Mouse (Mus musculus): ENCODE results near the gene Triml1.

GRCm38 (mm10) chr8:43168083-43168482 is 26.8 kb upstream of the Triml1 start:
- no peak for TF ChIP-seq CTCF (IDR thresholded peaks at IDR 0.05; ENCODE audit: extremely low read depth, insufficient read depth, low read length)
- TF ChIP-seq POLR2A (IDR thresholded peaks at IDR 0.05; ENCODE audit: extremely low read depth, insufficient read depth, low read length) = no peak

All from cortical plate, adult 2 months (tissue).